Mouse (Mus musculus) right cerebral cortex, postnatal 4 days (tissue): ENCODE measurements at regions not wholly inside any gene's neighbourhood (a gene's known extent, or its start where the extent isn't known, plus 50 kb on each side); places are given as distances from the start of the nearest gene placed in this dataset.

Experiments used
- DNase-seq: peaks from one replicate; pipeline ENCODE4 v3.0.0-alpha.2; 2022

DNA sequence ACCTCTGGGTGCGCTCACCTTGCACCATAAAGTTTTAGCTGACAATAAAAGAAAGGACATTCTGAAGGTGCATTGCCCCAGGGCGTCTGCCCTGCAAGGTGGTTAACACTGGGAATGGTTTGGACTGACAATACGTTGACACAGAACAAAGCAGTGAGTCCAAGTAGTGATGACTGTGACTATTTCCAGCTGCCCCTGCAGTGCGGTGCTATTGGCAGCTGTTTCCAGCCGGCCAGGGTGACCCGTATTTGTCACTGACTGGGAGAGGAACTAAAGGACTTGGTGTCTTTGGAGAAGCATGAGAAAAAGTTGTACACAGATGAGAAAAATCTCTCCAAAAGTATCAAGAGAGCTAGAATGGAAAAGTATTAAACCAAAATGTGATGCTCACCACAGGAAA, 52.0 kb upstream of the Vtcn1 start:
- DNase-seq: no peak

DNA sequence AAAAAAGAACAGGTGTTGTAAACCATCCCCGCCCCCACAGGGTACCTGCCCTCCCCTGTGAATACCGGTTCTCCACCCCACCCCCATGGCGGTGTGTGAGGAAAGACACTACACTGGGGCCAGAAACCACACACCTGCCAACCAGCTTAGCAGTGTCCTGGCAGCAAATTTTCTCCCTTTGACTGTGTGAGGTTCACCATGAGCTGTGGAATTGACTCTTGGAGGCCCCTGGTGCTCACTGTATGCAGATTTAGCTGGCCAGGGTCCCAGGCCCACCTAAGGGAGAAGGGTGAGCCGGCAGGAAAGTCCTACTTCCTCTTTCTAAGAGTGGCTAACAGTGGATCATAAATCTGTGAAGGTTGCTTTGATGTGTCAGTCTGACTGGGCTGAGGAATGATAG, 53.9 kb upstream of the Vtcn1 start:
- DNase-seq: no peak

DNA sequence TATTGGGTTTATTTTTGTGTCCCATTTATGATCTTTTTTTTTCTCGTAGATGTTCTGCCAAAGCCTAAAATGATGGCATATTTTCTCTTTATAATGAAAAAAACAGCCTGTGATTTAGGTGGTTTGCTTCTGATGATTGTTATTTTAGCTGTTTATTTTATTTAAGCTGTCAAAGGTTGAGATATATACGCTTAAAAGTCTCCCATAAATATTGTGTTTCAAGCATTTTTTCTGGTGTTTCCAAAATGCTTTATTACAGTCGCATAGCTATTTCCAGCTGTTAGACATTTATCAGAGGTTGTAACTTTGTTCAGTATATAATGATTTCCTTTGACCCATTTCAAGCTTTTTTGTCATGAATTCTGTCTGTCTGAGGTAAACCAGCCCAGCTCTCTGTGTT, 54.4 kb upstream of the Vtcn1 start:
- DNase-seq: no peak

DNA sequence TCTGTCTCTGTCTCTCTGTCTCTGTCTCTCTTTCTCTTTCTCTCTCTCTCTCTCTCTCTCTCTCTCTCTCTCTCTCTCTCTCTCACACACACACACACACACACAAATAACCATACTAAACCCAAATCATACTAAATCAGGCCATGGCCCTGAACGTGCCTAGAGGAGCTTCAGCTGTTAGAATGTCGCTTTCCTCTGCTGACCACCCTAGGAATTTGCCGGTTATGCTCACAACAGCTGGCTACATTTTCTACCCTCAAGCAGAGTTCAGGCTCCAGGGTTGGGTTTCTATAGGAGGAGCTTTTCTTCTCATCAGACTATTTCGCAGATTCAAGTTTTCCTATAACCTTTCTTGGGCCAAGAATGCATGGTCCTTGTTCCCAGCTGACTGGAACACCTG, 56.1 kb upstream of the Vtcn1 start:
- DNase-seq: no peak

DNA sequence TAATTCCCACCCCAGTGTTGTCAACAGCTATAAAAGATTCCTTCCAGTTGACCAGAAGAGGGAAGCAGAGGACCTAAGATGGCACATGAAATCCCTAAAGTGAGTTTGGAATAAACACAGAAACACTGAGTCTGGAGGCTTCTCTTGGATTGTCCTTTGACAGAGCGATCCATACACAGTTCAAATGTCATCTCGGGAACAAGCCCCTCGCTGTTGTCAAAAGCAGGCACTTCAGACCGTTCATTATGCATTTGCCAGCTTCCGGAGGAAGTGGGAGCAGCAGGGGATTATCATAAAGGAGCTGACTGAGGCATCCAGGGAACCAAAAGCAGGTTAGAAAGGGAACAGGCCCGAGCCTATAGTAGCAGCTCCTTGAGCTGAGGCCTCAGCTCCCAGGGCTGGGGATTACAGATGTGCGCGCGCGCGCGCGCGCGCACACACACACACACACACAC, 57.1 kb upstream of the Vtcn1 start:
- peak; percentile 20 for DNase-seq

DNA sequence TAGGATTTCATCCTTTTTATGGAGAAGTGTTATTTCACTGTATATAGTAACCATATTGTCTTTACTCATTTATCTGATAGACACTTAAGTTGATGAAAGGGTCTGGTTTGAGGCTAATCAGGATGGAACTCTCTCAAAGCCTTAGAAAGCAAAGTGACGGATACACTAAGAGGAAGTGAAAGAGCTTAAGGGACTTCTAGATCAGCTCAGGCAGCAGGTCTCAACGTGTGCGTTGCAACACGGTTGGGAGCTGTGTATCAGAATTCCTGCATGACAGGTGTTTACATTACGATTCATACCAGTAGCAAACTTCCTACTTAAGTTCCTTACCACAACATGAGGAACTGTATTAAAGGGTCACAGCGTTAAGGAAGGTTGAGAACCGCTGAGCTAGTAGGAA, 59.9 kb upstream of the Vtcn1 start:
- DNase-seq: no peak

DNA sequence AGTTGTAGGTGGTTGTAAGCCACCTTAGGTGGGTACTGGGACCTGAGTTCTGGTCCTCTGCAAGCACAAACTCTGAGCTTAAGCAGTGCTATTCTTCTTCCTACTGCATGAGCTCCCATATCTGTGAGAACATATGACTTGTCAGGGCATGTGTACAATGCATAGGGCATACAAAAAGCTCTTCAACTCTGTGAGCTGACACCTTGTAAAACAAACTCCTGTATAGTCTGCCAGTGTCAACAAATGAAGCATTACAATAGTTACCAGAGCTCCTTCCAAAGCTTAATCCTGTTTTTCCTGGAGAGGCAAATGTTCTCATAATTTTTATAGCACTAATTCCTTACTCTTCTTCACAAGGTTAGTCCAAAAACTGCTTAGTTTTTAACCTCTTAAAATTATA, 62.4 kb upstream of the Vtcn1 start:
- DNase-seq: no peak

DNA sequence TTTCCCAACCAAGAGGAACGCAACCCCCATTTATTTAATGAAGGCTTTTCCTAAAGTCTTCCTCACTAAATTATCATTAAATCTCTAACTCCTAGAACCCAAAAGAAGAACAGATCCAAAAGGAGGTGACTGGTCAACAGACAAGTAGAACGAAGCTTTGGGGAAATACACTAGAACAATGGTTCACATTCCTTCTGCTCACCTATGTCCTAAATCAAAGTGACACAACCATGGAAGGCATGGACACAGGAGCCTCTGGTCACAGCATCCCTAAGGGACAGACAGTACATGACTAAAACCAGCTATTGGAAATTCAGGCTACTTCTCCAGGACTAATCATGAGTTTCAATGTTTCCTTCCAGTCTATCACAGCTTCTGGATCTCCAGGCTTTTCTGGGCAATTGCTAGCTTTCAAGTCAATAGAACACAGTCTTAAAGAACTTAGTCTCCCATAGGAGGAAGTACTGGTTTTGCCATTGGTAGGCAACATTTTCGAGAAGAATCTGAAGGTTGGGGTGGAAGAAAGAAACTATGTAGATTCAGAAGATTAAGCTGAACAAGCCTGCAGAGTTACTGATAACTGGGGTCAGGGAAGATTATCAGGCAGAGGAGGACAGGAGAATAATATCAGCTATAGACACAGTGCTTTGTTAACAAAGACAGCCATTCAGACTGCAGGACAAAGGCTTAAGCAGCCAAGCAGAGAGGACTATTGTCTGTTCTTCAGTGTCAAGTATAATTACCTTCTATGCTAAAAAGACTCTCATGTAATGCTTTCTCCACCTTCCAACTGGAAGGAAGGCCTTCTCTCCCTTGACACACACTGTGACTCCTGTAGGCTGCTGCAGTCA, 65.9 kb upstream of the Vtcn1 start:
- no peak for DNase-seq

DNA sequence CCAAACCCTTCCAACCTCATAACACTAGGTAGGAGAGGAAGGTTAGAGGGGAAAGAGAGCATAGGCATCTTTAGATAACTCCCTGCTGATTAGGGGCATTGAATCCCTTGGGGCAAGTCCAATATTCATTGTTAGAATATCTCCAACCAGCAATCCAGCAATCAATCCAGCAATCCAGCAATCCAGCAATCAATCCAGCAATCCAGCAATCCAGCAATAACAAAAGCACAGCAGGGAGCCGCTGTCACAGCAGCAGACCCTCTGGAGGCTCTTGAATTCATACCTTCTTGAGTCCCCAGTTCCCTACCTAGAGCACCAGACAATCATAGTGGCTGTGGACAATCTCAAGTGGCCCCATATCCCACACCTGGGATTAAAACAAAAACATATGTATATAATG, 69.4 kb upstream of the Man1a2 start:
- DNase-seq: no peak

DNA sequence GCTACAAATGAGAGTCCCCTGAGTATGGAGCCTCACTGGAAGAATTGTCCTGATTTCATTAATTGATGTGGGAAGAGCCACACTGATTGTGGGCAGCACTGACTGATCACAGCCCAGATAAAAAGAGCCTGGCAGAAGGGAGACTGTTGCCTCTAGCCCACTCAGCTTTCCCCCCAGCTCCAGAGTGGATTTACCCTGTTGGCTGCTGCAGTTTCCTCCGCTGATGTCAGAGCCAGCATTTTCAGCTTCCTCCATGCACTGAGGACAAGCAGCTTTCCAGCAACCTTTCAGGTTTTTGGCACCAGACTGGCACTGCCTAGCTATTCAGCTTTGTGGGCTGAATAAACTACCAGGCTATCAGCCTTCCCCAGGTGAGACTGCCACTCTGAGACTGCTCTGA, 65.9 kb upstream of the Man1a2 start:
- no peak for DNase-seq

DNA sequence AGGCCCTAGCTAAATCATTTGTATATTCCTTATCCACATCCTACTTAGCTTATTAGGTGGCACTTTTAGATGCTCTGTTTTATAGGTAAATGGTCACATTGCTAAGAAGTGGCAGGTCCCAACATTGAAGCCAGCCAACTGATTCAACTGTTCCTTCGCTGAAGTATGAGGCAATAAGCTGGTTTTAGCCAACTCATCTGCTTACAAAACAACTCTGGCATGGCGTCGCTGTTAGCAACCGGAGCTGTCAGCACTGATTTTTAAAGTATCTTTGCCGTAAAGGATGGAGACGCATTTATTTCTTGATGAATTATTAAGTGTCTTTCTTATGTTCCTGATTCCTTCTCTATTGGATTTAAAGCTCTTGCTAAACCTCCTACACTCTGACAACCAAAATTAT, 63.4 kb upstream of the Man1a2 start:
- DNase-seq: no peak

DNA sequence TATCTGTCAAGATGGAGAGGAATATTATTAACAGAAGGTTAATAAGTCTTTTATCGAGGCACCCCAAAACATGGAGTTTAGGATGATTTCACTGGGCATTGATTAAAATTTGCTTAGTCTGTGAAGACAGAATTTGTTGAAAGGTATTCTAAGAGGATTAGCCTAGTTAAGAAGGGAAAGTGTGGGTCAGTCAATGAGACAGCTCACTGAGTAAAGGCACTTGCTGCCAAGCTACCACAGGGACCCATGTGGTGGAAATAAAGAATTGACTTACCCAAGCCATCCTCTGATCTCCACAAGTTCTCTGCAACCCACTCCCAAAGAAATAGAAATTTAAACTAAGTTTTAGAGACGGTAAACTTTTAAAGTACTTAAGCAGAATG, 63.0 kb upstream of the Man1a2 start:
- DNase-seq: no peak

DNA sequence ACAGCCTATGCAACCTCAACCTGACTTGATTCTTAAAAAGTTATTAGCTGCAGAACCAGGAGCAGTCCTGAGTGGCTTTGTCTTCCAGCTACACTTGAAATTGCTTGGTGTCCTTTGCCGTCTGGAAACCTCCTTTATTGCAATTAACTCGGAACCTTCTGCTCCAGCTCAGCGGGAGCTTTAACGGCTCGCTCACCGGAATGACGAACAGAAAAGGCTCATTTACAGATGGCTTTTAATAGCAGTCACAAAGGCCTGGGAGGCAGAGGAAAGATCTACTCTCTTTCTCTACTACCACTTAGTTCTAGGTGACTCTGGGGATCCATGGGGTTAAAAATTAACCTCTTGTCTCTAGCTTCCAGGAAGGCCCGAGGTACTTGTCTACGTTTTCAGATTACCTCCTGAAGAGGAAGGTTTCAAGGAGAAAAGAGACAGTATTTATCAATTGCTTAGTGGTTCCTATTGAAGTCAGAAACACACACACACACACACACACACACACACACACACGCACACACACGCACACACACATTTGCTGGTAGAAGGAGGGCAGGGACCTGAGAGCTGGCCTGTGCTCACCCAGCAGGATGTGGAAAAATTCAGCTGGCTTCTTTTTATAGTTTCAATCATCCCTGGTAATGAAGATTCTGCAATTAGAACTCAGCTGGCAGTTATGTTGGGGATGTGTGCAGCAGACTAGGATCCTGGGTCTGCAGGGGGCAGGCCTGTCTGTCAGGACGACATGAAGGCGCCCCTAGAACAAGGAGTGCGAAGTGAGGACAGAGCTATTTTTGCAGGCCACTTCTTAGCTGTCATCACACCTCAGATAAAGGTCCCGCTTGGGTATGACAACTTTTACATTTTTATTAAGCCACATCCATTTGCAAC, 62.4 kb upstream of the Man1a2 start:
- no peak for DNase-seq

DNA sequence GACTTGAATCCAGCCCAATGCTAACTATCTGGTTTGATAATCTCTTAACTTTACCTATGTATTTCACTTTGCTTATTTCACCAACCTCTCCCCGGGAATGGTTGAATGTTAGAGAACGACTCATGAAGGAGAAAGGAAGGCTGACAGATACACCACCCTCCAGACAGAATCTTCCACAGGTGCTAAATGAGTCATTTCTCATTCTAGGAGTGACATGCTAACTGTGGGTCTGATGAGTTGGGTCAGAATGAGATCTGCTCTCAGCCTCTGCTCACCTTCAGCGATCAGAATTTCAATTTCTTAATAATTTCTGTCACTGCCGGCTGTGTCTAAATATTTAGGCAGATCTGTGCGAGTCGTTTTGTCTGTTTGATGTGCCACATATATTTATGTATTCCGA, 52.4 kb upstream of the Man1a2 start:
- DNase-seq: no peak

DNA sequence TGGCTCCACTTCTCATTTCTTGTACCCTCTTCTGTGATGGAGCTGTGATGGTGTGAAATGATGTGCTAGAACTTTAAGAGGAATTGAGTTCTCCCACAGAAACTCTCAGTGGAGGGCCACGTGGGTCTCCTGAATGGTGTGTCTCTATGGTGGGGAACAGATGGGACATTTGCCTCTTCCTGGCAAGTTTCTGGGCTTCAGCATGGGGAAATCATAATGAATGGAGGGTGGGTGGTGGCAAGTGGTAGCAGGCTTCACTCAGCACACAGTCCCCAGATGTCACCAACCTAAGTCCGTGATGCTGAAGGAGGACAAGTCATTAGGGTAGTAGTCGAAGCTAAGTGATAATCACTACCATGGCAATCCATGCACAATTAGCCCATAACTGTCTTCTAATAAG, 51.2 kb upstream of the Man1a2 start:
- no peak for DNase-seq
